Mouse (Mus musculus) lung, postnatal 10 days (tissue): ENCODE measurements around the gene Zfp553.
A peak's percentile ranks its signal among the peaks of the same experiment; 100 is the strongest.

Source experiments
- DNase-seq: peaks from one replicate; pipeline ENCODE4 v3.0.0; 2021

Zfp553 gene

GRCm38 (mm10) chr7:127232622-127233367 lies at the start of gene Zfp553, which contains the start of gene Sept1:
TSS of gene Zfp553 (plus strand) at chr7:127233061.
TSS of gene Sept1 (minus strand) at chr7:127233130.
- peak; percentile 86 for DNase-seq

GRCm38 (mm10) chr7:127183345-127183744 lies 49.5 kb upstream of the Zfp553 start:
- no peak for DNase-seq

GRCm38 (mm10) chr7:127183828-127184227 lies 49.0 kb upstream of the Zfp553 start:
- no peak for DNase-seq

- DNase-seq = no peak
Observed at GRCm38 (mm10) chr7:127184720-127185119, 48.1 kb upstream of the Zfp553 start.

- peak; percentile 41 for DNase-seq
Observed at GRCm38 (mm10) chr7:127185601-127186000, 47.3 kb upstream of the Zfp553 start.

GRCm38 (mm10) chr7:127187351-127187750 lies 45.5 kb upstream of the Zfp553 start:
- DNase-seq = no peak

- DNase-seq = no peak
Observed at GRCm38 (mm10) chr7:127188305-127189276, 44.3 kb upstream of the Zfp553 start.

- no peak for DNase-seq
Observed at GRCm38 (mm10) chr7:127190672-127191071, 42.2 kb upstream of the Zfp553 start.

GRCm38 (mm10) chr7:127192989-127193388 lies 39.9 kb upstream of the Zfp553 start:
- no peak for DNase-seq

- DNase-seq = no peak
Observed at GRCm38 (mm10) chr7:127194011-127194632, 38.7 kb upstream of the Zfp553 start.

- DNase-seq = no peak
Observed at GRCm38 (mm10) chr7:127194633-127195029, 38.2 kb upstream of the Zfp553 start.

GRCm38 (mm10) chr7:127195544-127196295 lies 37.1 kb upstream of the Zfp553 start, which contains the start of gene Cd2bp2:
TSS of gene Cd2bp2 (minus strand) at chr7:127196050.
- peak; percentile 98 for DNase-seq

- no peak for DNase-seq
Observed at GRCm38 (mm10) chr7:127196484-127196883, 36.4 kb upstream of the Zfp553 start.

- DNase-seq = no peak
Observed at GRCm38 (mm10) chr7:127206606-127207005, 26.3 kb upstream of the Zfp553 start.

- peak; percentile 34 for DNase-seq
Observed at GRCm38 (mm10) chr7:127207374-127208294, 25.2 kb upstream of the Zfp553 start.

- no peak for DNase-seq
Observed at GRCm38 (mm10) chr7:127208295-127208552, 24.6 kb upstream of the Zfp553 start, which contains the start of gene Tbc1d10b. TSS of gene Tbc1d10b (minus strand) at chr7:127208468.

- DNase-seq = peak; percentile 97
Observed at GRCm38 (mm10) chr7:127208553-127209438, 24.1 kb upstream of the Zfp553 start, which contains the start of gene Mylpf. TSS of gene Mylpf (plus strand) at chr7:127208890.

GRCm38 (mm10) chr7:127209851-127210250 lies 23.0 kb upstream of the Zfp553 start:
- no peak for DNase-seq

GRCm38 (mm10) chr7:127210266-127210665 lies 22.6 kb upstream of the Zfp553 start:
- no peak for DNase-seq
